Mouse (Mus musculus): Measurements from ENCODE around the gene Hnf1a.

DNA sequence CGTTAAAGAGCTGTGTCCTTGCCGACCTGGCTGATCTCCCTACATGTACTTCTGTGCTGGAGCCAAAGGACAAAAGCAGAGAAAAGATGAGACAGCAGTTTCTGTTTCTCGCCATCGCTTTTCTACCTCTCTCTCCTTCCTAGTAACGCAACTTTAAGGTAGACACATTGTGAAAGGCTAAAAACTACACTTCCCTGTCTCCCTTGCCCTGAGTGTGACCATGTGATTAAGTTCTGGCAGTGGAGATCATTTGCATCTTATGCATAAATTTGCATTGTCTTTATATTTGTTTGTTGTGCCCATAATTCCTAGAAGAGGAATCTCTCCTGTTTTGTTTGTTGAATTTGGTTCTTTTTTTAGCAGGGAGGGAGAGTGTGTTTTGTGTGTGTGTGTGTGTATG lies 55.0 kb downstream of the Hnf1a start:
- TF ChIP-seq CTCF (IDR thresholded peaks at IDR 0.05; ENCODE audit: control insufficient read depth, insufficient read depth, insufficient read length) (no peak), CEBPB (IDR thresholded peaks at IDR 0.05; ENCODE audit: low read depth) (no peak), USF1 (IDR thresholded peaks at IDR 0.05; ENCODE audit: low read depth) (no peak), FOSL1 (IDR thresholded peaks at IDR 0.05; ENCODE audit: insufficient read depth, low read length, poor library complexity, severe bottlenecking) (no peak), MYOG (IDR thresholded peaks at IDR 0.05; ENCODE audit: control insufficient read depth, extremely low read depth, insufficient read length) (no peak), MAX (IDR thresholded peaks at IDR 0.05) (no peak)

Measured in C2C12 (cell line).